Mouse (Mus musculus) lung, embryonic 14.5 days (tissue): ENCODE results near the gene Rgs9. TPM values are rescaled to one million over a fixed set of nuclear protein-coding genes. Genes with fewer than 3 reads are reported as not detected.
"Not testable (repeated sequence)": the region's sequence is repeated elsewhere in the genome, so short reads cannot be mapped to it uniquely, and the experiment has no call there.

Source experiments
- ATAC-seq: fragments of 200-750 bp; cut with Nextera tagmentation; 2 replicates; pipeline ENCODE4 v1.8.0; 2017; ENCODE audit warnings: mild to moderate bottlenecking, moderate TSS enrichment, moderate library complexity; ENCODE audit not compliant: insufficient read depth
- DNase-seq: peaks from one replicate; pipeline ENCODE4 v3.0.0-alpha.2; 2015
- H3K27ac ChIP-seq: fragments of 300-500 bp; sonication (generic); 2 replicates; pipeline ENCODE4 v1.5.1; 2014; ENCODE audit warnings: low read depth, mild to moderate bottlenecking, moderate library complexity
- H3K27me3 ChIP-seq: fragments of 300-500 bp; sonication (generic); 2 replicates; pipeline ENCODE4 v1.6.1; 2014; ENCODE audit warnings: low read length, control low read depth; ENCODE audit not compliant: insufficient read depth
- H3K36me3 ChIP-seq: fragments of 300-500 bp; sonication (generic); 2 replicates; pipeline ENCODE4 v1.6.1; 2014; ENCODE audit warnings: control low read depth; ENCODE audit not compliant: insufficient read depth
- H3K4me1 ChIP-seq: fragments of 300-500 bp; sonication (generic); 2 replicates; pipeline ENCODE4 v1.6.1; 2014; ENCODE audit warnings: antibody characterized with exemption, control low read depth; ENCODE audit not compliant: insufficient read depth
- H3K4me2 ChIP-seq: fragments of 300-500 bp; sonication (generic); 2 replicates; pipeline ENCODE4 v1.6.1; 2014; ENCODE audit warnings: mild to moderate bottlenecking
- H3K4me3 ChIP-seq: fragments of 300-500 bp; sonication (generic); 2 replicates; pipeline ENCODE4 v1.5.1; 2014; ENCODE audit warnings: low read depth, low read length
- H3K9ac ChIP-seq: fragments of 300-500 bp; sonication (generic); 2 replicates; pipeline ENCODE4 v1.6.1; 2014
- H3K9me3 ChIP-seq: fragments of 300-500 bp; sonication (generic); 2 replicates; pipeline ENCODE4 v1.6.1; 2016; ENCODE audit warnings: low read depth, low read length, control low read depth
- CTCF ChIP-seq: IDR thresholded peaks from 2 replicates; pipeline ENCODE4 v1.5.1; 2016; ENCODE audit warnings: antibody characterized with exemption, low read depth
- WGBS: fragments of 180-500 bp; shearing (Covaris S2); extraction: QIAGEN DNeasy Blood & Tissue Kit; methylation state at CpG from one replicate; pipeline ENCODE4 v1.1.7; 2014; 5-methylcytosine and 5-hydroxymethylcytosine counted together
- polyA plus RNA-seq: library from polyadenylated mRNA; unstranded; fragments of >200 nt; fragmentation: Nextera tagmentation; extraction: Ambion mirVana; gene quantifications from 2 replicates; pipeline ENCODE4 v1.2.1, GENCODE M21; 2014

Rgs9 gene
- polyA plus RNA-seq, 1 experiment from 2014 or later, result 1.5 TPM

GRCm38 (mm10) chr11:109311885-109312605 is 14.1 kb upstream of the Rgs9 start:
- peak; percentile 88 for DNase-seq
- ATAC-seq, result peak; percentile 96
- peak; percentile 31 for TF ChIP-seq CTCF
- Histone ChIP-seq H3K9me3 (no peaks in the 10 kb centered on the region), H3K4me2 (peak overlapping the region; percentile 68), H3K27me3 (no peaks in the 10 kb centered on the region), H3K27ac (no peak overlapping the region), H3K4me3 (peak overlapping the region; percentile 56), H3K9ac (peak overlapping the region; percentile 65), H3K4me1 (no peaks in the 10 kb centered on the region), H3K36me3 (no peaks in the 10 kb centered on the region)
- 15% methylated on average over 20 of the region's 20 CpGs for WGBS

DNA sequence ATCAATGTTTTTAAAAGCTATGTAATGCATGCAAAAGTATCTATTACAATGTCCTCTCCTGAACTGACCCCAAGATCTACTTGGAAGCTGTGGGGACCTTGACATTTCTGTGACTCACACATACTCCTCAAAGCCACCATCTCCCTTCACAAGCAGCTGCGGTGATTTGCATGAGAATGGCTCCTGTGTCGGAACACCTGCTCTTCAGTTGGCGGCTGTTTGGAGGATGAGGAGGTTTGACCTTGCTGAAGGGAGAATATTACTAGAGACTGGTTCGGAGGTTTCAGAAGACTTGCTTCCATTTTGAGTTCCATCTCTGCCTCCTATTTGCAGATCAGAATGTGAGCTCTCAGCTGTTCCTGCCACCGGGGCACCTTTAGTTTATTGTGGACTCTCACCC is 7.8 kb upstream of the Rgs9 start:
- H3K4me3 ChIP-seq, result no peak overlapping the region
- no peaks in the 10 kb centered on the region for H3K36me3 ChIP-seq
- DNase-seq (no peak), ATAC-seq (no peak)
- TF ChIP-seq CTCF, result no peak
- H3K4me1 ChIP-seq, result no peaks in the 10 kb centered on the region
- H3K4me2 ChIP-seq, result no peak overlapping the region
- no peaks in the 10 kb centered on the region for H3K27me3 ChIP-seq
- 83% methylated on average over 5 of the region's 5 CpGs for WGBS
- no peak overlapping the region for H3K9ac ChIP-seq
- no peaks in the 10 kb centered on the region for H3K9me3 ChIP-seq
- H3K27ac ChIP-seq, result no peak overlapping the region

GRCm38 (mm10) chr11:109302338-109302737 is 4.4 kb upstream of the Rgs9 start:
- no peak for TF ChIP-seq CTCF
- H3K4me2 ChIP-seq, result no peak overlapping the region
- no peaks in the 10 kb centered on the region for H3K4me1 ChIP-seq
- H3K27ac ChIP-seq, result no peak overlapping the region
- DNase-seq, result peak; percentile 79
- H3K36me3 ChIP-seq, result no peaks in the 10 kb centered on the region
- ATAC-seq, result no peak
- H3K27me3 ChIP-seq, result no peaks in the 10 kb centered on the region
- H3K4me3 ChIP-seq, result no peak overlapping the region
- no peaks in the 10 kb centered on the region for H3K9me3 ChIP-seq
- 44% methylated on average over 4 of the region's 4 CpGs for WGBS
- no peak overlapping the region for H3K9ac ChIP-seq

DNA sequence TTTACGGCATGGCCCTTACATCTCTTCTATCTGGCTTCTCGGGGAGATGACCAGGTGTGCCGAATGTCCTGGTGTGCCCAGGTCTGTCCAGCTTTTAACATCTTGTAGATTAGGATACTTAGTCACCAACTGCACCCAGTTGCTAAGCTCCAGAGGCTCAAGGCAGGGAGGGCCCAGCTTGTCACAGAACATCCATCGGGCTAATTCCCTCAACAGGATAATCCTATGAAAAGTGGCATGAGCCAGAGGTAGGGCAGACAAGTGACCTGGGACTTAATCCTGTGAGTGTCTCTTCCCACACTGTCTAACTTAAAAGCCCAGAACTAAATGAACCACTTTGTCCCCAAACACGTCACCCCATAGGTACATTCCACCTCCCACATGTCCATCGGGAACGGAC is 898 bp downstream of the Rgs9 start:
- Histone ChIP-seq H3K4me3 (no peak overlapping the region), H3K27me3 (no peaks in the 10 kb centered on the region), H3K27ac (no peak overlapping the region), H3K4me2 (peak overlapping the region; percentile 80), H3K9ac (no peak overlapping the region), H3K9me3 (no peaks in the 10 kb centered on the region), H3K36me3 (no peaks in the 10 kb centered on the region), H3K4me1 (no peaks in the 10 kb centered on the region)
- whole genome bisulfite sequencing, result 81% methylated on average over 7 of the region's 7 CpGs
- ATAC-seq, result no peak
- no peak for DNase-seq
- TF ChIP-seq CTCF, result no peak

GRCm38 (mm10) chr11:109292056-109292455 is 5.9 kb downstream of the Rgs9 start:
- H3K9me3 ChIP-seq, result no peaks in the 10 kb centered on the region
- no peaks in the 10 kb centered on the region for H3K27me3 ChIP-seq
- no peak overlapping the region for H3K27ac ChIP-seq
- DNase-seq (peak; percentile 15), ATAC-seq (no peak)
- 41% methylated on average over 3 of the region's 3 CpGs for WGBS
- H3K4me2 ChIP-seq, result no peak overlapping the region
- H3K36me3 ChIP-seq, result no peaks in the 10 kb centered on the region
- H3K4me1 ChIP-seq, result no peaks in the 10 kb centered on the region
- no peak overlapping the region for H3K9ac ChIP-seq
- no peak overlapping the region for H3K4me3 ChIP-seq
- no peak for TF ChIP-seq CTCF

GRCm38 (mm10) chr11:109289378-109289777 is 8.6 kb downstream of the Rgs9 start:
- H3K4me1 ChIP-seq, H3K27me3 ChIP-seq, H3K27ac ChIP-seq, H3K4me3 ChIP-seq, H3K4me2 ChIP-seq, H3K9ac ChIP-seq, DNase-seq, H3K36me3 ChIP-seq, H3K9me3 ChIP-seq, ATAC-seq: not testable (repeated sequence)
- WGBS, result 89% methylated on average over 9 of the region's 9 CpGs

- H3K27me3 ChIP-seq, result no peaks in the 10 kb centered on the region
- ATAC-seq (no peak), DNase-seq (no peak)
- TF ChIP-seq CTCF, result no peak
- no peak overlapping the region for H3K27ac ChIP-seq
- H3K36me3 ChIP-seq, result no peaks in the 10 kb centered on the region
- H3K4me3 ChIP-seq, result no peak overlapping the region
- WGBS, result 100% methylated on average over 1 of the region's 1 CpGs
- H3K4me2 ChIP-seq, result no peak overlapping the region
- no peaks in the 10 kb centered on the region for H3K4me1 ChIP-seq
- H3K9ac ChIP-seq, result no peak overlapping the region
- no peaks in the 10 kb centered on the region for H3K9me3 ChIP-seq
Observed at GRCm38 (mm10) chr11:109284811-109285210, 13.1 kb downstream of the Rgs9 start.
